Mouse (Mus musculus) neural tube, embryonic 11.5 days (tissue): ENCODE data around the gene Acadl. TPM values are rescaled to one million over a fixed set of nuclear protein-coding genes. Genes with fewer than 3 reads are reported as not detected.

ENCODE experiments used
- ATAC-seq: fragments of 200-750 bp; cut with Nextera tagmentation; 2 replicates; pipeline ENCODE4 v1.8.0; 2017; ENCODE audit warnings: moderate number of reproducible peaks, mild to moderate bottlenecking, moderate TSS enrichment, moderate library complexity; ENCODE audit not compliant: insufficient read depth, low FRiP score, low TSS enrichment
- DNase-seq: peaks from one replicate; pipeline ENCODE4 v3.0.0-alpha.2; 2015; ENCODE audit warnings: low spot score
- H3K27ac ChIP-seq: fragments of 300-500 bp; sonication (generic); 2 replicates; pipeline ENCODE4 v1.5.1; 2014; ENCODE audit warnings: low read depth, mild to moderate bottlenecking, low read length
- H3K27me3 ChIP-seq: fragments of 300-500 bp; sonication (generic); 2 replicates; pipeline ENCODE4 v1.6.1; 2014; ENCODE audit warnings: mild to moderate bottlenecking, low read length, mixed read lengths; ENCODE audit not compliant: control insufficient read depth, insufficient read depth
- H3K36me3 ChIP-seq: fragments of 300-500 bp; sonication (generic); 2 replicates; pipeline ENCODE4 v1.6.1; 2014; ENCODE audit warnings: mild to moderate bottlenecking, low read length, moderate library complexity, mixed read lengths; ENCODE audit not compliant: control insufficient read depth, insufficient read depth
- H3K4me1 ChIP-seq: fragments of 300-500 bp; sonication (generic); 2 replicates; pipeline ENCODE4 v1.6.1; 2014; ENCODE audit warnings: low read length, mixed read lengths; ENCODE audit not compliant: control insufficient read depth, insufficient read depth
- H3K4me2 ChIP-seq: fragments of 300-500 bp; sonication (generic); 2 replicates; pipeline ENCODE4 v1.6.1; 2014; ENCODE audit warnings: low read depth, mild to moderate bottlenecking, moderate library complexity
- H3K4me3 ChIP-seq: fragments of 300-500 bp; sonication (generic); 2 replicates; pipeline ENCODE4 v1.5.1; 2014; ENCODE audit warnings: low read depth, low read length
- H3K9ac ChIP-seq: fragments of 300-500 bp; sonication (generic); 2 replicates; pipeline ENCODE4 v1.6.1; 2014; ENCODE audit warnings: mild to moderate bottlenecking, low read length
- H3K9me3 ChIP-seq: fragments of 300-500 bp; sonication (generic); 2 replicates; pipeline ENCODE4 v1.6.1; 2016; ENCODE audit warnings: low read length; ENCODE audit not compliant: control insufficient read depth
- WGBS: fragments of 180-500 bp; shearing (Covaris S2); extraction: QIAGEN DNeasy Blood & Tissue Kit; methylation state at CpG from one replicate; pipeline ENCODE4 v1.1.7; 2014; 5-methylcytosine and 5-hydroxymethylcytosine counted together
- polyA plus RNA-seq: library from polyadenylated mRNA; unstranded; fragments of >200 nt; fragmentation: Nextera tagmentation; extraction: Ambion mirVana; gene quantifications from 2 replicates; pipeline ENCODE4 v1.2.1, GENCODE M21; 2014

Acadl gene
- polyA plus RNA-seq, 1 experiment from 2014 or later, result 56.3 TPM

DNA sequence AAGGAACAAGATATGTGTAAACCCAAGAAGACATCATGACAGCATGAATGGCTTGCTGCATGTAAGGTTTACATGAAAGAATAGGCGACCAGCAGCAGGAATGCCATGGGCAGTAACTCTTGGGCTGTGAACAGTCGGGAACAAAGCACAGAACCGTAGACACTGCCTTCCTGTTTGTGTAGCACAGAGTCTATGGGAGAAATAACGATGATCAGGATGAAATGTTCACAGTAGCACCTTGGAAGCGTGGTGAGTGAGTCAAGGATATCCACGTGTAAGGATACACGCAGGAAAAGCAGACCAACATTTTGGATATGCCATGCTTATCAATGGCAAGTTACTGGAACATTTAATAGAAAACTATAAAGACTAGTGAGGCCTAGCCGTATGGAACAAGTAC is 48.3 kb downstream of the Acadl start:
- Histone ChIP-seq H3K27me3 (0 out of 2 replicates have a peak, but pooled peaks cover 3% of the 10 kb centered on the region), H3K4me3 (no peak overlapping the region), H3K4me1 (peaks cover 5% of the 10 kb centered on the region; the same call in 1 of the 2 replicates), H3K9me3 (no peaks in the 10 kb centered on the region), H3K36me3 (no peaks in the 10 kb centered on the region), H3K4me2 (no peak overlapping the region), H3K27ac (no peak overlapping the region), H3K9ac (no peak overlapping the region)
- ATAC-seq, result no peak
- 66% methylated on average over 8 of the region's 8 CpGs for WGBS
- DNase-seq, result no peak

- Histone ChIP-seq H3K4me3 (no peak overlapping the region), H3K4me1 (peaks cover 5% of the 10 kb centered on the region; the same call in 1 of the 2 replicates), H3K27me3 (no peaks in the 10 kb centered on the region), H3K9ac (no peak overlapping the region), H3K9me3 (no peaks in the 10 kb centered on the region), H3K36me3 (no peaks in the 10 kb centered on the region), H3K27ac (no peak overlapping the region), H3K4me2 (no peak overlapping the region)
- no peak for ATAC-seq
- DNase-seq, result no peak
- WGBS, result 96% methylated on average over 1 of the region's 1 CpGs
Measured at GRCm38 (mm10) chr1:66813191-66813590, 49.9 kb downstream of the Acadl start.

- ATAC-seq (no peak), DNase-seq (no peak)
- Histone ChIP-seq H3K4me1 (no peaks in the 10 kb centered on the region), H3K4me3 (no peak overlapping the region), H3K9ac (no peak overlapping the region), H3K9me3 (no peaks in the 10 kb centered on the region), H3K4me2 (no peak overlapping the region), H3K27me3 (no peaks in the 10 kb centered on the region), H3K36me3 (no peaks in the 10 kb centered on the region), H3K27ac (no peak overlapping the region)
- WGBS, result 83% methylated on average over 1 of the region's 1 CpGs
Measured at GRCm38 (mm10) chr1:66806821-66807220, 56.3 kb downstream of the Acadl start.

DNA sequence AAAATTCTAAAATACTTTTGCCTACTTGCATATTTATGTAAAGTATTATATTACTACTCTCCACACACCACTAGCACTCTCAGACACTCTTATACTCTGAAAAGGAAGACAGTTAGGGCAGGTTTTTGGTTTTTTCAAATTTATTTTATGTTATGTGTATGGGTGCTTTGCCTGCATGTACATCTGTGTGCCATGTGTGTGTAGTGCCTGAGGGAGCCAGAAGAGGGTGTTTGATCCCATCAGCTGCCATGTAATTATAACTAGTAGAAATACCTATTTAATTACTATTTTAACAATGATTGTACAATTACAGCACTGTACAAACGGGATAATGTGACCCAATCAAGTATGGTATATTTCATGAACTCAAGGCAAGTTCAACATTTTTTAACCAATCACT is 57.7 kb downstream of the Acadl start:
- no peaks in the 10 kb centered on the region for H3K36me3 ChIP-seq
- H3K9ac ChIP-seq, result no peak overlapping the region
- DNase-seq, result no peak
- ATAC-seq, result no peak
- no peaks in the 10 kb centered on the region for H3K27me3 ChIP-seq
- H3K4me3 ChIP-seq, result no peak overlapping the region
- no peak overlapping the region for H3K4me2 ChIP-seq
- no peaks in the 10 kb centered on the region for H3K9me3 ChIP-seq
- WGBS, result 84% methylated on average over 1 of the region's 1 CpGs
- H3K27ac ChIP-seq, result no peak overlapping the region
- H3K4me1 ChIP-seq, result no peaks in the 10 kb centered on the region

DNA sequence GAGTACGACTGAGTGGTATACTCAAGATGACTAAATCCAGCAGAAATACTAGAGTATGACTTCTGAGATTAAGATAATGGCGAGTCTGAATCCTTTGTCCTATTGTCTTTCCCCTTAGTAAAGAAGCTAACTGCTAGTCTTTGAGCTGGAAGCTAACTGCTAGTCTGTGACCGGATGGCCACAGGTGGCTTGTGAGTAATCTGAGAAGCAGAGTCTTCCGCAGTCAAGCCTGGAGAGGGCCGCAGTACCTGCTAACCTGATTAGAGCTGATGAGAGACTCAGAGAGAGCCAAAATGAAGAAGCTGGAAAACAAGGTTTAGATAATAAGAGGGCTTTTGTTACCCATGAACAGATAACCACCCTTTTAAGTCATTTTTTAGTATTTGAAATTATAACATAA is 58.4 kb downstream of the Acadl start:
- no peak overlapping the region for H3K27ac ChIP-seq

GRCm38 (mm10) chr1:66797962-66798361 is 65.1 kb downstream of the Acadl start:
- Histone ChIP-seq H3K36me3 (no peaks in the 10 kb centered on the region), H3K9ac (no peak overlapping the region), H3K4me1 (no peaks in the 10 kb centered on the region), H3K27me3 (no peaks in the 10 kb centered on the region), H3K9me3 (no peaks in the 10 kb centered on the region), H3K4me3 (no peak overlapping the region), H3K27ac (no peak overlapping the region), H3K4me2 (no peak overlapping the region)
- 90% methylated on average over 2 of the region's 2 CpGs for WGBS
- ATAC-seq, result no peak
- DNase-seq, result no peak

More for the DNA sequence above, 58.4 kb downstream of the Acadl start:
- Histone ChIP-seq H3K4me3 (no peak overlapping the region), H3K4me2 (no peak overlapping the region), H3K27me3 (no peaks in the 10 kb centered on the region), H3K4me1 (no peaks in the 10 kb centered on the region), H3K9me3 (no peaks in the 10 kb centered on the region), H3K36me3 (no peaks in the 10 kb centered on the region), H3K9ac (no peak overlapping the region)
- 69% methylated on average over 5 of the region's 5 CpGs for WGBS
- no peak for ATAC-seq
- DNase-seq, result no peak

DNA sequence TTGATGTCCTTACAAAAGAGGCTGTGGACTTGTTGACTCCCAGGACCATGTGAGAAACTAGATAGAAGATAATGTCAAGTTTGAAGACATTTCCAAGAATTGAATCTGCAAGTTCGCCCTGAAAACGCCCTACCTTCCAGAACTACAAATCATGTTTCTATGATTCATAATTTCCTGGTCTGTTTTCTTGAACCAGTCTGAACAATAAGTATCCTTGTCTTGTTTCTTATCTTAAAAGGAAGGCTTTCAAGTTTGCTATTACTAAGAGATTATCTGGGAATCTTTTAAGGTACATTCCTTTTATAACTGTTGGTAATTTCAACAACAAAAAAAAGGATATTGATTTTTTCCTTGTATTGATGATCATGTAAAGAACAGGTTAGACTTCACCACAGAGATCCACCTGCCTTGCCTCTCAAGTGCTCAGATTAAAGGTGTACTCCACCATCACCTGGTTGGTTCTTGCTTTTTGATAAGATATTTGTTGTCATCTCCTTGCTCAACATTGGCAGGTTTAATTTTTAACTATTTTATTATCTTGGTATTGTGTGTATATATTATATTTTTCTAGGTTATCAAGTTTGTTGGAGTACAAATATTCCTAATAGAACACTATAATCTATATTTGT is 70.1 kb downstream of the Acadl start:
- no peak for DNase-seq
- WGBS, result 96% methylated on average over 2 of the region's 2 CpGs

GRCm38 (mm10) chr1:66782296-66782695 is 80.8 kb downstream of the Acadl start:
- Histone ChIP-seq H3K4me3 (no peak overlapping the region), H3K4me2 (no peak overlapping the region), H3K27ac (no peak overlapping the region), H3K4me1 (no peaks in the 10 kb centered on the region), H3K9me3 (no peaks in the 10 kb centered on the region), H3K27me3 (no peaks in the 10 kb centered on the region), H3K9ac (no peak overlapping the region), H3K36me3 (no peaks in the 10 kb centered on the region)
- DNase-seq, result no peak
- 62% methylated on average over 2 of the region's 2 CpGs for WGBS
- ATAC-seq, result no peak

More for the DNA sequence above, 70.1 kb downstream of the Acadl start:
- no peaks in the 10 kb centered on the region for H3K4me1 ChIP-seq
- no peaks in the 10 kb centered on the region for H3K27me3 ChIP-seq
- H3K9me3 ChIP-seq, result no peaks in the 10 kb centered on the region
- no peak overlapping the region for H3K4me3 ChIP-seq
- ATAC-seq, result no peak
- H3K36me3 ChIP-seq, result no peaks in the 10 kb centered on the region
- no peak overlapping the region for H3K9ac ChIP-seq
- no peak overlapping the region for H3K4me2 ChIP-seq
- no peak overlapping the region for H3K27ac ChIP-seq

DNA sequence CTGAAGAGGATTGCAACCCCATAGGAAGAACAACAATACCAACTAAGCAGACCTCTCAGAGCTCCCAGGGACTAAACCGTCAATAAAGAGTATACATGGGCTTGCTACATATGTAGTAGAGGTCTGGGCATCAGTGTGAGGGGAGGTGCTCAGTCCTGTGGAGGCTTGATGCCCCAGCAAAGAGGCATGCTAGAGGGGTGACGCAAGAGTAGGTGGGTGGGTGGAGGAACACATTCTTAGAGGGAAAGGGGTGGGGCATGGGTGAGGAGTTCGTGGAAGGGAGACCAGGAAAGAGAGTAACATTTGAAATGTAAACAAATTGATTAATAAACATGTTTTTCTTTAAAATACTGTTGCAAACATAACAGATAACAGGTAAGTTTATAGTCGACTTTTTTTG is 82.0 kb downstream of the Acadl start:
- Histone ChIP-seq H3K36me3 (no peaks in the 10 kb centered on the region), H3K27me3 (no peaks in the 10 kb centered on the region), H3K4me3 (no peak overlapping the region), H3K4me2 (no peak overlapping the region), H3K9me3 (no peaks in the 10 kb centered on the region), H3K4me1 (no peaks in the 10 kb centered on the region), H3K9ac (no peak overlapping the region), H3K27ac (no peak overlapping the region)
- 86% methylated on average over 4 of the region's 4 CpGs for WGBS
- ATAC-seq (no peak), DNase-seq (no peak)
